Mouse (Mus musculus) kidney, adult 2 months (tissue): ENCODE measurements around the gene Spata5.

Experiments used
- CTCF ChIP-seq: fragments of 200-500 bp; conservative IDR thresholded peaks from 2 replicates; pipeline ENCODE4 v1.5.1; 2011; ENCODE audit warnings: low read depth, mild to moderate bottlenecking, control low read depth, low read length, moderate library complexity, mixed read lengths; ENCODE audit not compliant: insufficient read depth, insufficient read length
- POLR2A ChIP-seq: fragments of 200-500 bp; IDR thresholded peaks from one replicate; pipeline ENCODE4 v1.6.1; 2011; ENCODE audit warnings: low read depth, low read length, control low read depth

DNA sequence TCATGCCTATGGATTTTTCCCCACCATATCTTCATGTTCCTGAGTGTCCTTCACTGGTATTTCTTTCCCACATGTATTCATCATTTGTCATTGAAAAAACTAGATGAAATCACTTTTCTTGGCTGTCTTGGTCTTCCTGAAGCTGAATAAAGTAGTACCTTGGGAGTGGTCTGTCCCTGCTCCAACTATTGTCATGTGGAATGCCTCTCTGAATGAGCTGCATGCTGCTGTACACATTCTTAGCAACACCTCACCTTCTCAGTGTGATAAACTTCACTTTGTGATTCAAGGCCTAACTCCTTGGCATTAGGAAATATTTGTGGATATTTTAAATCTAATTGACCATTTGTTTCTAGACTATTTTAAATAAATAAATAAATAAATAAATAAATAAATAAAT is 98.9 kb downstream of the Spata5 start:
- TF ChIP-seq CTCF, result no peak
- no peak for TF ChIP-seq POLR2A
